Mouse (Mus musculus): Measurements from ENCODE around the gene Slc4a10.

DNA sequence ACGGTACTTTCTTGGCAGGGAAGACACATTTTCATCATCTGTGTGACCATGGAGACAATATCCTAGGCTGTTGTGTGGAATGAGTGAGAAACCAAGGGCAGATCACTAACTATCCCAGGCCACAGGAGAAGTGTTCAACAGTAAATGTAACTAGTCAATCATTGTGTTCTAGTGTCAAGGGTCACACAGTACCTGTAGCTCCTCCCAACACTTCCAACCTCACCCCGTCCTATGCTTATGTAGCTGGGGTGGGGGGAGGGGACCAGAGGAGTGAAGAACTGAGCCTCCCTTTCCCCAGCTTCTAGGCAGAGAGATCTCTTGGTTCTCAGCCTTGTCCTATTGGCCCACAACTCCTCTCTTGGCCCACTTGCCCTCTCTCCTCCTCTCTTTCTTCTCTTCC is 323.8 kb downstream of the Slc4a10 start:
- TF ChIP-seq CTCF (IDR thresholded peaks at IDR 0.05; ENCODE audit: low read depth, low read length) = no peak
- no peak for TF ChIP-seq POLR2A (IDR thresholded peaks at IDR 0.05; ENCODE audit: borderline replicate concordance, low read depth, low read length)
